Mouse (Mus musculus) MEL (cell line): Measurements from ENCODE around the gene Slc17a5. TPM values are rescaled to one million over a fixed set of nuclear protein-coding genes. Genes with fewer than 3 reads are reported as not detected.

Source experiments
- DNase-seq: peaks from one replicate; pipeline ENCODE4 v3.0.0; 2011; ENCODE audit warnings: low read depth, low spot score
- H3K27ac ChIP-seq: 2 replicates; pipeline ENCODE4 v1.5.1; 2012; ENCODE audit warnings: low read depth, mild to moderate bottlenecking, control low read depth, low read length, moderate library complexity; ENCODE audit not compliant: control insufficient read depth
- H3K27me3 ChIP-seq, 2 experiments: fragments of 150-350 bp in 1 of 2; sonication (generic) in 1 of 2; 2 replicates each; pipeline ENCODE4 v1.6.1; 2012; ENCODE audit warnings: low read length in 2 of 2, mild to moderate bottlenecking in 2 of 2, improper control_type of control experiment in 1 of 2, moderate library complexity in 1 of 2; ENCODE audit not compliant: insufficient read depth in 2 of 2, control insufficient read depth in 1 of 2
- H3K36me3 ChIP-seq, 2 experiments: 2 replicates each; pipeline ENCODE4 v1.6.1; 2012 to 2014; ENCODE audit warnings: low read length in 2 of 2, improper control_type of control experiment in 1 of 2, inconsistent platforms in 1 of 2, mild to moderate bottlenecking in 1 of 2; ENCODE audit not compliant: insufficient read depth in 2 of 2, control insufficient read depth in 1 of 2
- H3K4me1 ChIP-seq, 2 experiments: fragments of 150-350 bp in 1 of 2; sonication (generic) in 1 of 2; 2 replicates each; pipeline ENCODE4 v1.6.1; 2012; ENCODE audit warnings: low read length in 2 of 2, improper control_type of control experiment in 1 of 2, mild to moderate bottlenecking in 1 of 2; ENCODE audit not compliant: insufficient read depth in 2 of 2, control insufficient read depth in 1 of 2
- H3K4me3 ChIP-seq, 2 experiments: fragments of 150-350 bp in 1 of 2; sonication (generic) in 1 of 2; 2 replicates each; pipeline ENCODE4 v1.5.1; 2012; ENCODE audit warnings: low read depth in 2 of 2, low read length in 2 of 2, mild to moderate bottlenecking in 2 of 2, moderate library complexity in 2 of 2, control low read depth in 1 of 2, improper control_type of control experiment in 1 of 2; ENCODE audit not compliant: control insufficient read depth in 1 of 2, insufficient read depth in 1 of 2
- H3K79me2 ChIP-seq: 2 replicates; pipeline ENCODE4 v1.6.1; 2012; ENCODE audit warnings: mild to moderate bottlenecking, low read length, moderate library complexity; ENCODE audit not compliant: control insufficient read depth, poor library complexity, insufficient read depth
- H3K9ac ChIP-seq: 2 replicates; pipeline ENCODE4 v1.6.1; 2012; ENCODE audit warnings: low read depth, mild to moderate bottlenecking, control low read depth, low read length, moderate library complexity; ENCODE audit not compliant: control insufficient read depth, poor library complexity, severe bottlenecking
- H3K9me3 ChIP-seq: fragments of 150-350 bp; sonication (generic); replicated peaks from 2 replicates; pipeline ENCODE4 v1.6.1; 2012; ENCODE audit warnings: mild to moderate bottlenecking, low read length, improper control_type of control experiment, moderate library complexity; ENCODE audit not compliant: insufficient read depth
- CHD1 ChIP-seq: IDR thresholded peaks from 2 replicates; pipeline ENCODE4 v1.6.1; 2012; ENCODE audit warnings: low read depth, mild to moderate bottlenecking, inconsistent platforms, low read length, improper control_type of control experiment
- CHD2 ChIP-seq: IDR thresholded peaks from 2 replicates; pipeline ENCODE4 v1.6.1; 2011; ENCODE audit warnings: low read length, improper control_type of control experiment
- HCFC1 ChIP-seq: IDR thresholded peaks from 2 replicates; pipeline ENCODE4 v1.6.1; 2012; ENCODE audit warnings: low read depth, mild to moderate bottlenecking, inconsistent platforms, low read length, improper control_type of control experiment, moderate library complexity
- JUND ChIP-seq: IDR thresholded peaks from 2 replicates; pipeline ENCODE4 v1.6.1; 2011; ENCODE audit warnings: low read depth, mild to moderate bottlenecking, improper control_type of control experiment, low read length
- KAT2A ChIP-seq: conservative IDR thresholded peaks from 2 replicates; pipeline ENCODE4 v1.6.1; 2012; ENCODE audit warnings: low read depth, low read length, improper control_type of control experiment, inconsistent platforms
- MAFK ChIP-seq: IDR thresholded peaks from 2 replicates; pipeline ENCODE4 v1.6.1; 2011; ENCODE audit warnings: low read depth, mild to moderate bottlenecking, low read length, improper control_type of control experiment, borderline replicate concordance
- MAX ChIP-seq: IDR thresholded peaks from 2 replicates; pipeline ENCODE4 v1.6.1; 2011; ENCODE audit warnings: low read length, improper control_type of control experiment
- MXI1 ChIP-seq: IDR thresholded peaks from 2 replicates; pipeline ENCODE4 v1.6.1; 2011; ENCODE audit warnings: mild to moderate bottlenecking, low read depth, low read length, improper control_type of control experiment
- MYC ChIP-seq: IDR thresholded peaks from 2 replicates; pipeline ENCODE4 v1.6.1; 2011; ENCODE audit warnings: low read depth, mild to moderate bottlenecking, low read length, improper control_type of control experiment, moderate library complexity
- RAD21 ChIP-seq: IDR thresholded peaks from 2 replicates; pipeline ENCODE4 v1.6.1; 2011; ENCODE audit warnings: mild to moderate bottlenecking, low read depth, low read length, improper control_type of control experiment
- RCOR1 ChIP-seq: IDR thresholded peaks from 2 replicates; pipeline ENCODE4 v1.6.1; 2012; ENCODE audit warnings: low read depth, mild to moderate bottlenecking, inconsistent platforms, low read length, improper control_type of control experiment
- SMC3 ChIP-seq: IDR thresholded peaks from 2 replicates; pipeline ENCODE4 v1.6.1; 2011; ENCODE audit warnings: low read depth, low read length, improper control_type of control experiment
- TBP ChIP-seq: IDR thresholded peaks from 2 replicates; pipeline ENCODE4 v1.8.0; 2011; ENCODE audit warnings: low read depth, low read length, improper control_type of control experiment
- TCF12 ChIP-seq: IDR thresholded peaks from 2 replicates; pipeline ENCODE4 v1.6.1; 2014; ENCODE audit warnings: low read depth, mild to moderate bottlenecking, inconsistent platforms, low read length, improper control_type of control experiment, moderate library complexity
- UBTF ChIP-seq: IDR thresholded peaks from 2 replicates; pipeline ENCODE4 v1.6.1; 2012; ENCODE audit warnings: low read depth, mild to moderate bottlenecking, inconsistent platforms, low read length, improper control_type of control experiment, moderate library complexity, borderline replicate concordance; ENCODE audit not compliant: insufficient read depth
- USF2 ChIP-seq, 2 experiments: IDR thresholded peaks; 2 replicates each; pipeline ENCODE4 v1.6.1; 2011 to 2012; ENCODE audit warnings: improper control_type of control experiment in 2 of 2, low read length in 2 of 2, borderline replicate concordance in 1 of 2, inconsistent platforms in 1 of 2, low read depth in 1 of 2, mild to moderate bottlenecking in 1 of 2; ENCODE audit not compliant: insufficient read depth in 1 of 2
- ZC3H11A ChIP-seq: IDR thresholded peaks from 2 replicates; pipeline ENCODE4 v1.6.1; 2012; ENCODE audit warnings: low read depth, mild to moderate bottlenecking, inconsistent platforms, low read length, improper control_type of control experiment
- ZKSCAN1 ChIP-seq: IDR thresholded peaks from 2 replicates; pipeline ENCODE4 v1.6.1; 2012; ENCODE audit warnings: low read depth, mild to moderate bottlenecking, inconsistent platforms, low read length, improper control_type of control experiment, moderate library complexity
- ZMIZ1 ChIP-seq: IDR thresholded peaks from 2 replicates; pipeline ENCODE4 v1.6.1; 2012; ENCODE audit warnings: low read depth, mild to moderate bottlenecking, inconsistent platforms, low read length, improper control_type of control experiment, moderate library complexity
- ZNF384 ChIP-seq: IDR thresholded peaks from 2 replicates; pipeline ENCODE4 v1.6.1; 2012; ENCODE audit warnings: low read depth, mild to moderate bottlenecking, inconsistent platforms, low read length, improper control_type of control experiment
- polyA plus RNA-seq, 2 experiments: library from polyadenylated mRNA; stranded (reverse) in 1 of 2; unstranded in 1 of 2; fragments of >175 nt in 1 of 2; fragments of >200 nt in 1 of 2; gene quantifications; 2 replicates each; pipeline versions ENCODE4 v1.2.1 to v1.2.4; 2012; ENCODE audit warnings: low replicate concordance in 2 of 2, low read depth in 1 of 2; ENCODE audit not compliant: insufficient read length in 2 of 2, insufficient read depth in 1 of 2, missing spikeins in 1 of 2
- total RNA-seq: library from RNA; depleted of rRNA; stranded (reverse); fragments of 300-350 nt; gene quantifications from 2 replicates; pipeline ENCODE4 v1.2.3, GENCODE M21; 2012

Slc17a5 gene
- total and polyA plus RNA-seq, 3 experiments: 3.5 to 4.1 TPM; not detected in 1

DNA sequence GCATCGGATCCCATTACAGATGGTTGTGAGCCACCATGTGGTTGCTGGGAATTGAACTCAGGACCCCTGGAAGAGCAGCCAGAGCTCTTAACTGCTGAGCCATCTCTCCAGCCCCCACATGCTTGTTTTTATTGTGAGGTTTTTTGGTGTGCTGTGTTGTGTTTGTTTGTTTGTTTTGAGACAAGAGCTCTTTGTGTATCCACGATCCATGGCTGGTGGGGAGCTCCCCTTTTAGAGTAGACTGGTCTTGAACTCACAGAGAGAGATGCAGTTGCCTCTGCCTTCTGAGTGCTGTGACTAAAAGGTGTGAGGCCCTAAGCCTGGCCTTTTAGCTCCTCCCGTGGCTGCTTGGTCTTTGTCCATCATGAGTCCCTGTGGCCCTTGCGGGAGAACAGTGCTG lies 83.7 kb downstream of the Slc17a5 start:
- Histone ChIP-seq H3K4me1 (no peaks in the 10 kb centered on the region), H3K9ac (no peak overlapping the region), H3K4me3 (no peak overlapping the region), H3K36me3 (no peaks in the 10 kb centered on the region), H3K27ac (no peak overlapping the region), H3K79me2 (no peaks in the 10 kb centered on the region), H3K9me3 (no peaks in the 10 kb centered on the region), H3K27me3 (peaks cover 0 to 2% of the 10 kb centered on the region in 2 experiments; a peak in 3 of 4 replicates)
- no peak for TF ChIP-seq CHD2
- no peak for TF ChIP-seq JUND
- no peak for TF ChIP-seq RAD21
- no peak for TF ChIP-seq TBP
- no peak for TF ChIP-seq USF2 (IDR thresholded peaks at IDR 0.05; ENCODE audit: borderline replicate concordance in 1 of 2, insufficient read depth in 1 of 2, low read depth in 1 of 2, low read length in 2 of 2)
- TF ChIP-seq UBTF: no peak
- no peak for TF ChIP-seq CHD1
- TF ChIP-seq MXI1: no peak
- no peak for TF ChIP-seq ZC3H11A
- TF ChIP-seq RCOR1: no peak
- no peak for TF ChIP-seq ZKSCAN1
- TF ChIP-seq MYC: no peak
- TF ChIP-seq TCF12: no peak
- TF ChIP-seq MAX: no peak
- TF ChIP-seq SMC3: no peak
- no peak for DNase-seq

DNA sequence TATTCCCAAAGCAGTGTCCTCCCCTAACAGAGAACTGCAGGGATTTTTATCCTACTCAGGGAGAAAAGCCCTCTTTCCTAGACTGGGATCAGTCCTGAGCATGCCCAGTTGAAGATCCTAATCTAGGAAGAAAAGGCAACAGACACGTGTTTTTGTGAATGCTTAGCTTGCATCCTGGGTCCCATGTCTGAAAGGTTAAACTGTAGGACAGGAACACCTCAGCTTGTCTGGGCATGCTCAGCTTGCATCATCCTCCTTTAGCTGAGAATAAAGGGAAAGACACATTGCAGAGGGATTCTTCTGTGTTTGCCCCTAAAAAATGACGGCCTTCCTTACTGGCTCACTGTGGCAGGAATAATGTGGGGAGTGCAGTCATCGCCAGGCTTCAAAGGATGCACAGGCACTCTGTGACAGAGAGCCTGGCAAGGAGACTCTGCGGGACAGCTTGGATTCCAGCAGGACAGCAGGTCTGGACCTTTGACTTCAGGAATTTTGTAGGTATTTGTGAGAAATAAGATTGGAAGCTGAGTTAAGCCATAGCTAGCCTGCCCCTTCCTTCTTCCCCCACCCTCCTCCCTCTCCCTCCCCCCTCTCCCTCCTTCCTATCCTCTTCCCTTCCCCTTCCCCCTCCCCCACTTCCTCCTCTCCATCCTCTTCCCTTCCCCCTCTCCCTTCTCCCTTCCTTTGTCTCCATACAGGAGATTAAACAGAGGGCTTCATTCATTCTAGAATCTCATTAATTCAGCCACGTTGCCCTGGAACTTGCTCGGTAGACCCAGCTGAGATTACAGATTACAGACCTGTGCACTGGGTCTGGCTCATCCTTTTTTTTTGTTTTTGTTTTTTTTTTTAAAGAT lies 84.4 kb downstream of the Slc17a5 start:
- no peak overlapping the region for H3K27ac ChIP-seq

More for the DNA sequence above, 84.4 kb downstream of the Slc17a5 start:
- Histone ChIP-seq H3K9me3 (no peaks in the 10 kb centered on the region), H3K79me2 (no peaks in the 10 kb centered on the region), H3K4me3 (no peak overlapping the region), H3K9ac (no peak overlapping the region), H3K27me3 (peaks cover 0 to 2% of the 10 kb centered on the region in 2 experiments; a peak in 3 of 4 replicates), H3K4me1 (no peaks in the 10 kb centered on the region), H3K36me3 (no peaks in the 10 kb centered on the region)
- no peak for TF ChIP-seq MAFK
- no peak for TF ChIP-seq KAT2A
- TF ChIP-seq HCFC1: no peak
- TF ChIP-seq ZMIZ1: no peak
- no peak for TF ChIP-seq ZNF384
- DNase-seq: no peak
